Comparison of ENCODE assay signal across 9 mouse cellular contexts in genomic region chr9:21847425-21847824, GRCm38 (mm10). TPM values are rescaled to one million over a fixed set of nuclear protein-coding genes. Genes with fewer than 3 reads are reported as not detected.
A peak's percentile ranks its signal among the peaks of the same experiment; 100 is the strongest.
DNase-seq lines count a peak whose midpoint lies in the region; ATAC-seq and TF ChIP-seq lines count a peak whose summit lies in the region.
"Had no signal": no experiment of that assay in that cellular context is flagged by ENCODE, and none has a peak within 500 bp of the region (broad histone marks: within the 10 kb centered on the region; RNA-seq: fewer than 3 reads in every experiment).

No protein-coding gene starts in this region.

- H3K4me1 ChIP-seq in heart, embryonic 14.5 days (ENCODE audit: control insufficient read depth in 2 of 2, insufficient read depth in 2 of 2, low read length in 2 of 2): peaks cover 22 to 29% of the 10 kb centered on the region in 2 experiments
- H3K4me1 ChIP-seq in limb, embryonic 15.5 days: peaks cover 69% of the 10 kb centered on the region
- 0 out of 2 replicates have a peak, but pooled peaks cover 6% of the 10 kb centered on the region for H3K4me1 ChIP-seq in small intestine, adult 2 months (ENCODE audit: control insufficient read depth, insufficient read depth, insufficient read length, low read length)

- peak overlapping the region; percentile 69 for H3K9ac ChIP-seq in heart, embryonic 14.5 days (ENCODE audit: low read length)
- no peak overlapping the region for H3K9ac ChIP-seq in limb, embryonic 15.5 days

- H3K4me2 ChIP-seq in heart, embryonic 14.5 days (ENCODE audit: low read length): peak overlapping the region; percentile 69
- H3K4me2 ChIP-seq in limb, embryonic 15.5 days: peak overlapping the region; percentile 45

- H3K36me3 ChIP-seq in heart, embryonic 14.5 days (ENCODE audit: control insufficient read depth, insufficient read depth, low read length): peaks cover 29% of the 10 kb centered on the region
- H3K36me3 ChIP-seq in limb, embryonic 15.5 days: peaks cover 36% of the 10 kb centered on the region
- peaks cover 5% of the 10 kb centered on the region for H3K36me3 ChIP-seq in small intestine, adult 2 months (ENCODE audit: control insufficient read depth, insufficient read depth, low read length)

- TF ChIP-seq CTCF in layer of hippocampus, adult 2 months (conservative IDR thresholded peaks at IDR 0.05): 0 out of 2 replicates have a peak, but pooled peaks have one; percentile 8
- TF ChIP-seq CTCF in small intestine, adult 2 months (IDR thresholded peaks at IDR 0.05; ENCODE audit: extremely low read depth, insufficient read length, insufficient replicate concordance, low read depth, low read length): no peak

- no peak for ATAC-seq in heart, embryonic 14.5 days (ENCODE audit: insufficient number of reproducible peaks, insufficient read depth, low FRiP score, low read depth)
- ATAC-seq in limb, embryonic 15.5 days (ENCODE audit: insufficient number of reproducible peaks, low FRiP score, low TSS enrichment, low read depth): no peak

- no peaks in the 10 kb centered on the region for H3K27me3 ChIP-seq in heart, embryonic 14.5 days (ENCODE audit: control insufficient read depth, insufficient read depth, low read length)
- no peaks in the 10 kb centered on the region for H3K27me3 ChIP-seq in limb, embryonic 15.5 days
- H3K27me3 ChIP-seq in small intestine, adult 2 months (ENCODE audit: control insufficient read depth, insufficient read depth, low read length): no peaks in the 10 kb centered on the region

- no peak overlapping the region; the same call in 1 of the 2 replicates for H3K4me3 ChIP-seq in layer of hippocampus, adult 2 months
- peak overlapping the region in 1 of 2 experiments; percentile 36; a peak in 3 of 4 replicates for H3K4me3 ChIP-seq in heart, embryonic 14.5 days (ENCODE audit: control insufficient read depth in 1 of 2, insufficient read depth in 1 of 2, low read depth in 1 of 2, low read length in 2 of 2)
- peak overlapping the region; percentile 27; the same call in 1 of the 2 replicates for H3K4me3 ChIP-seq in limb, embryonic 15.5 days
- H3K4me3 ChIP-seq in small intestine, adult 2 months (ENCODE audit: low read depth, low read length): no peak overlapping the region

- no peak for TF ChIP-seq POLR2A in small intestine, adult 2 months (IDR thresholded peaks at IDR 0.05; ENCODE audit: low read depth, low read length)

- DNase-seq in layer of hippocampus, adult 2 months (ENCODE audit: low spot score in 2 of 2): no peak
- no peak for DNase-seq in layer of hippocampus, adult 11-12 months (ENCODE audit: low spot score)
- no peak for DNase-seq in layer of hippocampus, postnatal 25 days (ENCODE audit: extremely low spot score in 1 of 2, low spot score in 1 of 2)
- no peak for DNase-seq in right cerebral cortex, postnatal 14 days
- DNase-seq: cerebellum, adult 8-10 months had no signal

- H3K27ac ChIP-seq in layer of hippocampus, adult 2 months: peak overlapping the region; percentile 62
- H3K27ac ChIP-seq in heart, embryonic 14.5 days (replicated peaks in 1 of 2; ENCODE audit: control insufficient read depth in 1 of 2, insufficient read depth in 1 of 2, low read depth in 2 of 2, low read length in 2 of 2): peak overlapping the region; percentile 93 to 95
- peak overlapping the region; percentile 87 for H3K27ac ChIP-seq in limb, embryonic 15.5 days
- H3K27ac ChIP-seq in small intestine, adult 2 months (ENCODE audit: insufficient read depth, low read depth, low read length): peak overlapping the region; percentile 20

- 37% methylated on average over 3 of the region's 3 CpGs for WGBS in heart, embryonic 14.5 days
- WGBS in limb, embryonic 15.5 days: 9% methylated on average over 3 of the region's 3 CpGs
- 59% methylated on average over 3 of the region's 3 CpGs for WGBS in small intestine, adult 2 months

- H3K9me3 ChIP-seq in heart, embryonic 14.5 days (ENCODE audit: control insufficient read depth, low read length): no peaks in the 10 kb centered on the region
- H3K9me3 ChIP-seq in limb, embryonic 15.5 days: no peaks in the 10 kb centered on the region

RNA-seq across cellular contexts. Expression of gene Dock6, which starts 5.0 kb away (rescaled TPM):
- 10 to 100 TPM; 12.2 to 13.6 TPM for total RNA-seq in layer of hippocampus, adult 2 months (2021)
- 42.4 and 44.5 TPM in 2 replicates for polyA plus RNA-seq in heart, embryonic 14.5 days (2014; fragmentation: Nextera tagmentation; extraction: Ambion mirVana)
- polyA plus RNA-seq in limb, embryonic 15.5 days (2015; fragmentation: Nextera tagmentation; extraction: Ambion mirVana): 38.1 and 41.0 TPM in 2 replicates
- 36.4 and 73.5 TPM in 2 replicates for polyA plus RNA-seq in small intestine, adult 2 months (2012; rRNA removed)
- total RNA-seq in layer of hippocampus, postnatal 25 days (2021): 10 to 100 TPM; 13.1 to 18.4 TPM

RNA-seq across cellular contexts. Expression of gene Angptl8, which starts 12.1 kb away (rescaled TPM):
- not detected for total RNA-seq in layer of hippocampus, adult 2 months (2021)
- 1.4 and 1.6 TPM in 2 replicates for polyA plus RNA-seq in heart, embryonic 14.5 days (2014; fragmentation: Nextera tagmentation; extraction: Ambion mirVana)
- 0.64 and 0.70 TPM in 2 replicates for polyA plus RNA-seq in limb, embryonic 15.5 days (2015; fragmentation: Nextera tagmentation; extraction: Ambion mirVana)
- 10.2 and 12.3 TPM in 2 replicates for polyA plus RNA-seq in small intestine, adult 2 months (2012; rRNA removed)
- not detected for total RNA-seq in layer of hippocampus, postnatal 25 days (2021)
- total RNA-seq: megakaryocyte-erythroid progenitor cell, adult 5-6 weeks had no signal

RNA-seq across cellular contexts. Expression of gene Kank2, which starts 48.9 kb away (rescaled TPM):
- total RNA-seq in layer of hippocampus, adult 2 months (2021): 1 to 10 TPM; 7.0 to 8.4 TPM
- 11.1 and 11.6 TPM in 2 replicates for polyA plus RNA-seq in heart, embryonic 14.5 days (2014; fragmentation: Nextera tagmentation; extraction: Ambion mirVana)
- polyA plus RNA-seq in limb, embryonic 15.5 days (2015; fragmentation: Nextera tagmentation; extraction: Ambion mirVana): 20.9 and 22.7 TPM in 2 replicates
- 23.0 and 24.8 TPM in 2 replicates for polyA plus RNA-seq in small intestine, adult 2 months (2012; rRNA removed)
- 1 to 10 TPM; 6.3 to 7.4 TPM for total RNA-seq in layer of hippocampus, postnatal 25 days (2021)

Comparison
In these comparisons a context has a peak if more than half of its experiments do, and no peak if none do; other contexts are left out.
1. H3K27ac ChIP-seq: peak in every context shown above with its lines; median percentile 94 in heart, embryonic 14.5 days; 87 in limb, embryonic 15.5 days; 62 in layer of hippocampus, adult 2 months; 20 in small intestine, adult 2 months.